Mouse (Mus musculus): ENCODE measurements at regions not wholly inside any gene's neighbourhood (a gene's known extent, or its start where the extent isn't known, plus 50 kb on each side); places are given as distances from the start of the nearest gene placed in this dataset.

- TF ChIP-seq CTCF (IDR thresholded peaks at IDR 0.05; ENCODE audit: control insufficient read depth, insufficient read depth, insufficient replicate concordance, low read depth, low read length), result no peak
- TF ChIP-seq POLR2A (IDR thresholded peaks at IDR 0.05; ENCODE audit: control insufficient read depth, low read depth, low read length), result no peak
- Histone ChIP-seq H3K27ac (ENCODE audit: control insufficient read depth, insufficient read depth, low read depth, low read length) (no peak overlapping the region), H3K4me3 (ENCODE audit: control insufficient read depth, low read depth, low read length) (no peak overlapping the region), H3K36me3 (ENCODE audit: control insufficient read depth, insufficient read depth, low read length) (no peaks in the 10 kb centered on the region), H3K27me3 (ENCODE audit: control insufficient read depth, insufficient read depth, low read length) (no peaks in the 10 kb centered on the region), H3K4me1 (ENCODE audit: control insufficient read depth, insufficient read depth, low read length) (no peaks in the 10 kb centered on the region; the same call in 1 of the 2 replicates)
Observed at GRCm38 (mm10) chr4:127454511-127455119, 96.6 kb upstream of the Gjb5 start.

GRCm38 (mm10) chr4:127452081-127452480, 94.1 kb upstream of the Gjb5 start:
- Histone ChIP-seq H3K27ac (ENCODE audit: control insufficient read depth, insufficient read depth, low read depth, low read length) (no peak overlapping the region), H3K36me3 (ENCODE audit: control insufficient read depth, insufficient read depth, low read length) (no peaks in the 10 kb centered on the region), H3K27me3 (ENCODE audit: control insufficient read depth, insufficient read depth, low read length) (no peaks in the 10 kb centered on the region), H3K4me3 (ENCODE audit: control insufficient read depth, low read depth, low read length) (no peak overlapping the region), H3K4me1 (ENCODE audit: control insufficient read depth, insufficient read depth, low read length) (no peaks in the 10 kb centered on the region; the same call in 1 of the 2 replicates)
- no peak for TF ChIP-seq CTCF (IDR thresholded peaks at IDR 0.05; ENCODE audit: control insufficient read depth, insufficient read depth, insufficient replicate concordance, low read depth, low read length)
- no peak for TF ChIP-seq POLR2A (IDR thresholded peaks at IDR 0.05; ENCODE audit: control insufficient read depth, low read depth, low read length)

GRCm38 (mm10) chr4:127445300-127445699, 87.3 kb upstream of the Gjb5 start:
- no peak for TF ChIP-seq CTCF (IDR thresholded peaks at IDR 0.05; ENCODE audit: control insufficient read depth, insufficient read depth, insufficient replicate concordance, low read depth, low read length)
- TF ChIP-seq POLR2A (IDR thresholded peaks at IDR 0.05; ENCODE audit: control insufficient read depth, low read depth, low read length), result no peak
- no peaks in the 10 kb centered on the region for H3K27me3 ChIP-seq (ENCODE audit: control insufficient read depth, insufficient read depth, low read length)
- H3K4me3 ChIP-seq (ENCODE audit: control insufficient read depth, low read depth, low read length), result no peak overlapping the region
- H3K36me3 ChIP-seq (ENCODE audit: control insufficient read depth, insufficient read depth, low read length), result no peaks in the 10 kb centered on the region
- no peak overlapping the region for H3K27ac ChIP-seq (ENCODE audit: control insufficient read depth, insufficient read depth, low read depth, low read length)
- H3K4me1 ChIP-seq (ENCODE audit: control insufficient read depth, insufficient read depth, low read length), result no peaks in the 10 kb centered on the region

GRCm38 (mm10) chr4:127444056-127444455, 86.1 kb upstream of the Gjb5 start:
- Histone ChIP-seq H3K27me3 (ENCODE audit: control insufficient read depth, insufficient read depth, low read length) (no peaks in the 10 kb centered on the region), H3K36me3 (ENCODE audit: control insufficient read depth, insufficient read depth, low read length) (no peaks in the 10 kb centered on the region), H3K27ac (ENCODE audit: control insufficient read depth, insufficient read depth, low read depth, low read length) (no peak overlapping the region), H3K4me3 (ENCODE audit: control insufficient read depth, low read depth, low read length) (no peak overlapping the region), H3K4me1 (ENCODE audit: control insufficient read depth, insufficient read depth, low read length) (no peaks in the 10 kb centered on the region)
- no peak for TF ChIP-seq CTCF (IDR thresholded peaks at IDR 0.05; ENCODE audit: control insufficient read depth, insufficient read depth, insufficient replicate concordance, low read depth, low read length)
- TF ChIP-seq POLR2A (IDR thresholded peaks at IDR 0.05; ENCODE audit: control insufficient read depth, low read depth, low read length), result no peak

- Histone ChIP-seq H3K36me3 (ENCODE audit: control insufficient read depth, insufficient read depth, low read length) (no peaks in the 10 kb centered on the region), H3K4me3 (ENCODE audit: control insufficient read depth, low read depth, low read length) (peak overlapping the region; percentile 51), H3K4me1 (ENCODE audit: control insufficient read depth, insufficient read depth, low read length) (no peaks in the 10 kb centered on the region), H3K27ac (ENCODE audit: control insufficient read depth, insufficient read depth, low read depth, low read length) (no peak overlapping the region), H3K27me3 (ENCODE audit: control insufficient read depth, insufficient read depth, low read length) (no peaks in the 10 kb centered on the region)
- TF ChIP-seq POLR2A (IDR thresholded peaks at IDR 0.05; ENCODE audit: control insufficient read depth, low read depth, low read length), result no peak
- TF ChIP-seq CTCF (IDR thresholded peaks at IDR 0.05; ENCODE audit: control insufficient read depth, insufficient read depth, insufficient replicate concordance, low read depth, low read length), result no peak
Observed at GRCm38 (mm10) chr4:127442001-127442400, 84.0 kb upstream of the Gjb5 start.

GRCm38 (mm10) chr4:127440602-127441001, 82.6 kb upstream of the Gjb5 start:
- H3K4me1 ChIP-seq (ENCODE audit: control insufficient read depth, insufficient read depth, low read length), result no peaks in the 10 kb centered on the region
- TF ChIP-seq CTCF (IDR thresholded peaks at IDR 0.05; ENCODE audit: control insufficient read depth, insufficient read depth, insufficient replicate concordance, low read depth, low read length) (no peak), POLR2A (IDR thresholded peaks at IDR 0.05; ENCODE audit: control insufficient read depth, low read depth, low read length) (no peak)
- no peaks in the 10 kb centered on the region for H3K36me3 ChIP-seq (ENCODE audit: control insufficient read depth, insufficient read depth, low read length)
- no peaks in the 10 kb centered on the region for H3K27me3 ChIP-seq (ENCODE audit: control insufficient read depth, insufficient read depth, low read length)
- peak overlapping the region; percentile 20 for H3K4me3 ChIP-seq (ENCODE audit: control insufficient read depth, low read depth, low read length)
- no peak overlapping the region for H3K27ac ChIP-seq (ENCODE audit: control insufficient read depth, insufficient read depth, low read depth, low read length)

- H3K4me3 ChIP-seq (ENCODE audit: control insufficient read depth, low read depth, low read length), result peak overlapping the region; percentile 77
- TF ChIP-seq CTCF (IDR thresholded peaks at IDR 0.05; ENCODE audit: control insufficient read depth, insufficient read depth, insufficient replicate concordance, low read depth, low read length) (peak; percentile 91), POLR2A (IDR thresholded peaks at IDR 0.05; ENCODE audit: control insufficient read depth, low read depth, low read length) (no peak)
- no peaks in the 10 kb centered on the region; the same call in 1 of the 2 replicates for H3K4me1 ChIP-seq (ENCODE audit: control insufficient read depth, insufficient read depth, low read length)
- H3K36me3 ChIP-seq (ENCODE audit: control insufficient read depth, insufficient read depth, low read length), result no peaks in the 10 kb centered on the region
- H3K27ac ChIP-seq (ENCODE audit: control insufficient read depth, insufficient read depth, low read depth, low read length), result no peak overlapping the region
- no peaks in the 10 kb centered on the region for H3K27me3 ChIP-seq (ENCODE audit: control insufficient read depth, insufficient read depth, low read length)
Observed at GRCm38 (mm10) chr4:127435076-127435475, 77.1 kb upstream of the Gjb5 start.

Measured in testis, adult 2 months (tissue).